Mouse (Mus musculus): ENCODE results near the gene Ccdc122.

DNA sequence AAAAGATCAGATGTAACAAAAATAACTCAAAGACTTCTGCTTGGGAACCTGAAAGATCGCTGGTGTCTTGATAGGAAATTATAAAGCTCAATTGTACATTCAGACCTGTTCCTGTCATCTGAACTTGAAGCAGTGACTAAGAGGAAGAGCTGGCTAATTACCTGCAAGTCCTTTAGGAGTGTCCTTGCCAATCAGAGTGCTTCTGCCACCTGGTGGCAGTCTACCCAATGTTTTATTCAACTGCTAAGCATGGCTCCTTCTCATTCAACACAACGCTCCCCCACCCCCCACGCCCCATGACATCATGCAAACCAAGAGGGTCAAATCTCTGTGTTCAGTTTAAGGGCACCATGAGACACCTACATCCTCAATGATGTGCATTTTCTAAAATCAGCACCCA, 28.3 kb upstream of the Ccdc122 start:
- peak; percentile 22 for TF ChIP-seq CTCF (IDR thresholded peaks at IDR 0.05; ENCODE audit: control insufficient read depth, insufficient read depth, insufficient read length)
- TF ChIP-seq CEBPB (IDR thresholded peaks at IDR 0.05; ENCODE audit: low read depth), result no peak
- TF ChIP-seq MYOG (IDR thresholded peaks at IDR 0.05; ENCODE audit: control insufficient read depth, extremely low read depth, insufficient read length), result no peak
- no peak for TF ChIP-seq USF1 (IDR thresholded peaks at IDR 0.05; ENCODE audit: low read depth)
- TF ChIP-seq MYOD1 (IDR thresholded peaks at IDR 0.05; ENCODE audit: control insufficient read depth, insufficient read length, low read depth), result no peak
- TF ChIP-seq MAX (IDR thresholded peaks at IDR 0.05), result peak; percentile 44
- TF ChIP-seq FOSL1 (IDR thresholded peaks at IDR 0.05; ENCODE audit: insufficient read depth, low read length, poor library complexity, severe bottlenecking), result no peak

Data from C2C12 (cell line).